Mouse (Mus musculus): Measurements from ENCODE around the gene Ift22. TPM values are rescaled to one million over a fixed set of nuclear protein-coding genes. Genes with fewer than 3 reads are reported as not detected.

The Ift22 gene
- 10 to 100 TPM; 85.7 to 88.0 TPM for total RNA-seq (2021)
- long read RNA-seq, transcript Ift22-205 (5 exons, 3,071 nt), result major isoform, 26 of 72 reads
- long read RNA-seq, transcript Ift22-204 (4 exons, 670 nt), result minor isoform, 5 of 72 reads
- long read RNA-seq, partial matches to known transcripts, result 3 of 72 reads
- long read RNA-seq, other reads (novel, unspliced or antisense), result 38 of 72 reads

- peak; percentile 90 to 97 for DNase-seq (ENCODE audit: low spot score in 2 of 2)
Observed at GRCm38 (mm10) chr5:136907991-136908857, at the start of gene Ift22. TSS of gene Ift22 (plus strand) at chr5:136908150.

DNA sequence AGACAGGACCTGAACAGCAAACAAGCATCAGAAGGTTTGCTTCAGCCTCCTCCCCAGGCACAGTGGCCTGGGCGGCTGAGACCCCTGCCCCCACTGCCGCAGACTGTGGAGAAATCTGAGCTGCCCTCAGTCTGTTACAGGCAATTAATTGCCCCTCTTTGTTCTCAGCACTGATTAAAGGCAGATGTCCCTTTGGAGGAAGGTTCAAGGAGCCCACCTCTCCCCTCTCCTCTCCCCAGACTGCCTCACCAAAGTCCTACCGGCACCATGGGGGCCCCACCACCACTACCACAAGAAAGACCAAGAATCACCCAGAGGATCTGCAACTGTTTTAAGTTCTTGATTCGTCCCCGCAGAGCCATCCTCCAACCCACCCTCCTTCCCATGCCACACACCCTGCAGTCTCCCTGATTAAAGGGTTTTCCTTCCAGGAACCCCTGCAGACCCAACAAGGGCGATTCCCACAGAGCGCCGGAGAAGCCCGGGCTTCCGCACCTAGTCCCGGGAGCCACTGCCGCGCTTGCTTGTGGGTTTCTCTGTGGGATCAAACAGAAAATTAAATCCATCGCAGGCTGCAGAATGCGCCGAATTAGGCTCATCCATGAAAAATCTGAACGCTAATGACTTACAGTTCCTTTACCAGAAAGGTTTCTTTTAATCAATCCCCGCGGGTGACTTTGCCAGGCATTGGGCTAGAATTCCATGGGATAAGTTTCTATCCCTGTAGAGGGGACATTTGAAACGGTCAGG is 46.6 kb upstream of the Ift22 start:
- no peak for DNase-seq (ENCODE audit: low spot score in 2 of 2)

DNA sequence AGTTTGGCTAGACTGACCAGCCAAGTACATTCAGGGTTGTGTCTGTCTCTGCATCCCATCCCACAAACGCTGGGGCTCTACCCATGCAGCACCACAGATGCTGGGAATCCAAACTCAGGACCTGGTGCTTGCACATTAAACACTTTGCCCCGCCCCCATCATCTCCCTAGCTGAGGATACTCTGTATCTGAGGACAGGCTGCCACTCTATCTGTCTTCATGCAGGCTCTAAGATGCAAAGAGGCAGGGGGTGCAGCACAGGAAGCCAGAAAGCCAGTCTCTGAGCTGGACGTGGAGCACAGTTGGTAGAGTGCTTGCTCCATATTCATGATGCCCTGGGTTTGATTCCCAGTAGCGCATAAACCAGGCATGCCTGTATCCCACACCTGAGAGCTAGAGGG is 45.1 kb upstream of the Ift22 start:
- DNase-seq (ENCODE audit: low spot score in 2 of 2), result no peak

DNA sequence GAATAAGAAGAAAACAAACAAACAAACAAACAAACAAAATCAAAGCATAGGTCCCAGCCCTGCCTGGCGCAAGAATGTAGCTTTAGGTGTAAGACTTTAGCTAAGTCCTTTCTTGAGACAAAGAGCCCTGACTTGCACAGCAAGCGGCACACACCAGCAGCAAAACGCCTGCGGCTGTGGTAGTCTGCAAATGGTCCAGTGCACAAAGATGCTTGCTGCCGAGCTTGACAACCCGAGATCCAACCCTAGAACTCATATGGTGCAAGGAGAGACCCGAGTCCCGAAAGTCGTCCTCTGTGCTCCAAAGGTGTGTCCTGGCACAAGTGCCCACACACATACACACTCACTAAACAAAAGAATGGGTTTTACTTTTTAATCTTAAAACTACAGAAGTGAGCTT is 44.7 kb upstream of the Ift22 start:
- DNase-seq (ENCODE audit: low spot score in 2 of 2), result no peak

- no peak for DNase-seq (ENCODE audit: low spot score in 2 of 2)
Observed at GRCm38 (mm10) chr5:136863961-136864674, 43.8 kb upstream of the Ift22 start.

DNA sequence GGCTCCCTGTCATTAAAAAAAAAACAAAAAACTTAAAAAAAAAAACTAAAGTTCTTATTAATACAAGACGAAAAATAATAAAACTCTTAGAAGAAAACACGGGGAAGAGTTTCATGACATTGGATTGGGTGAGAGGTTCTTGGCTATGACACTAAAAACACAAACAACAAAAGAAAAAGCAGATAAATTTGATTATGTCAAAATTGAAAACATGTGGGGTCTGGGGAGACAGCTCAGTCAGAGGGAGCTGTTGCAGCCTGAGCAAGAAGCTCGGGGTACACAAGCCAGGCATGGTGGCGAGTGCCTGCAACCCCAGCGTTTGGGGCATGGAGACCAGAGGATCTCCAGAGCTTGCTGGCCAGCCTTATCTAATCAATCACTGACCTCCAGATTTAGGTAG is 40.2 kb upstream of the Ift22 start:
- DNase-seq (ENCODE audit: low spot score in 2 of 2), result no peak

DNA sequence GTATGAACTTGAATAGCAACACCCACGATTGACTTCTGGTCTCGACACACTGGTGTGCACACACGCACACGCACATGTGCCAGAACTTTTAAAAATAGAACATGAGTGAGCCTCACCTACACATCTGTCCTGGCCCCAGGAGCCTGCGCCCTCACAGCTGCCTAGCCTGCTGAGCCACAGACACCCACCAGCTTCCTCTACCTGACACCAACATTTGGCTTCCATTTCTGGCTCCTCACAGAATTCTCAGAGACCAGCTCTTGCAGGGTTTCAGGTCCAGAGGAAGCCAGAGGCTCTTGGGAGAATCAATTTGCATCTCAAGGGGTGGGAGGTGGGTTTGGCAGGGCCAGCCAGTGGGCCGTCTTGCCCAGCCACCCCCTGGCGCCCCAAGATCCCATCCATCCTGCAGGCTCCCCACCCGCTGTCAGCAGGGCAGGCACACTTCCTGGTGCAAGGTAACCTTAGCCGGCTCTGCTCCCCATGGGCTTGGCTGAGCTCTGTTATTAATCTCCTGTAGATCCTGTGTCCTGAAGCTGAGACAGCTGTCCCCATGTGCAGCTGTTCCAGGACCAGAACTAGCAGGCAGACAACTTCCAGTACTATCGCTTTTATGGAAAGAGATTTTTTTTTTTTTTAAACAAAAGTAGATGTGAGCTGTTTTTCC is 38.4 kb upstream of the Ift22 start:
- no peak for DNase-seq (ENCODE audit: low spot score in 2 of 2)

DNA sequence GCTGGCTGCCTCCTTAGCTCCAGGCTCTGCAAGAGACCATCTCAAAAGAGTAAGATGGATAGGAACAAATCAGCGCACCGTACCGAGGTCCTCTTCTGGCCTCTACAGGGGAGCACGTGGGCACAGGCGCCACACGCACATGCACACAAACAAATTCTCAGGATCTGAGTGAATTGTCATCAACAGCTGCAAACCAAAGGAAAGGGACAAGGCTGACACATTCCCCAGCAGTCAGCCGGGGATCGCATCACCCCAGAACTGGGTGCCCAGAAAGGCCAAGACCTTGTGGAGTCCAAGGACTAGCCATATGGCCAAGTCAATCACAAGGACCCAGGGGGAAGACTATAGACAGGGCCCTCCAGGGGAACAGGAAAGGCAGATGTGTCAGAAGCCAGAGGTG is 35.5 kb upstream of the Ift22 start:
- DNase-seq (ENCODE audit: low spot score in 2 of 2), result no peak

DNA sequence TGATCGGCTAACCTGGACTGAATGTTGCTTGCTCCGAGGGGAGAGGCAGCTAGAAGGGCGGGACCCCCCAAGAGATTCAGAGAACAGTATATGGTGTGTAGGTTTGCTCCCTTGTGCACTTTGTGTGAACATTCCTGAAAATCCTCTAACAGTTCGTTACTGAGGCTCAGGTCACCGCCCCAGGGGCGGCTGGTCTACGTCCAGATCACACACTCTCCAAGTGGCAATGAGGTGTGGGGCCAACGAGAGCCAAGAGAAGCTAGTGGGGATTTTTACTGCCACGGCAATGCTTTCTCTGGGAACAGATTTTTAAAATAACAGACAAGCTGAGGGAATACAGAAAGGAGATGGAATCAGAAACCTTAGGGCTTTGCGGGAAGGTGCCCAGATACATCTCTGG is 33.7 kb upstream of the Ift22 start:
- DNase-seq (ENCODE audit: low spot score in 2 of 2), result no peak

DNA sequence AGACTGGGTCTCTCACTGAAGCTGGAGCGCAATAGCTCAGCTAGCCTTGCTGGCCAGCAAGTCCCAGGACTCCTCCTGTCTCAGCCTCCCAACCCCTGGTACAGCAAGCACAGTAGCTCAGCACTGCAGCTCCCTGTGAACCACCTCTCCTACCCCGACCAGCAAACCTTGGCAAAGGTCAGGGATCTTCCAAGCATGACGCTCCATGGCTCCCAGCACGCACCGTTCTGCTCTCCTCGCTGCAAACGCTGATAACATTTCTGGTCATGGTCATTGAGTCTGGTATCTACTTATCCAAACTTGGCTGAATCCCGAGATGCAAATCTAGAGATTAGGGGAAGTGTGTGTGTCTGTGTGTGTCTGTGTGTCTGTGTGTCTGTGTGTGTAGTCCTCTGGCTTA is 27.8 kb upstream of the Ift22 start:
- no peak for DNase-seq (ENCODE audit: low spot score in 2 of 2)

- DNase-seq (ENCODE audit: low spot score in 2 of 2), result peak; percentile 51 to 83
Observed at GRCm38 (mm10) chr5:136881380-136882009, 26.5 kb upstream of the Ift22 start.

GRCm38 (mm10) chr5:136882055-136882787 is 25.7 kb upstream of the Ift22 start:
- DNase-seq (ENCODE audit: low spot score in 2 of 2), result no peak

GRCm38 (mm10) chr5:136882788-136883439 is 25.0 kb upstream of the Ift22 start, which contains the start of gene Col26a1:
TSS of gene Col26a1 (minus strand) at chr5:136883209.
- DNase-seq (ENCODE audit: low spot score in 2 of 2), result no peak

DNA sequence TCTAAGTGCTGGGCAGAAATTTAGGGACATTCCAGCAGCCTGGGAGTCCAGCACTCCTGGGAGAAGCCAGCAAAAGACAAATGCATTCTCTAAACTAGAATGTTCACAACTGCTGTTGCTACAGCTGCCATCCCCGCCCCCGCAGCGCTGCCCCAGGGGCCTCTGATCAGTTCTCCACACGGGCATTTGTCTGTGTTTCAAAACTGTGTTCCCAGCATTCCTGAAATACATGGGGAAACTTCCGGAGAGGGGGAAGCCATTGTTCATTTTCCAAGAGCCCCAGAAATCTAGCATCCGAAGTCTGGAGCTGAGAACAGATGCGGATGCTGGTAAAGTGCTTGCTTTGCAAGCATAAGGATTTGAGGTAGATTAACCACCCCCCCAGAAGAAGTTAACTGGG is 21.0 kb upstream of the Ift22 start:
- DNase-seq (ENCODE audit: low spot score in 2 of 2), result no peak

GRCm38 (mm10) chr5:136888539-136889355 is 19.2 kb upstream of the Ift22 start:
- no peak for DNase-seq (ENCODE audit: low spot score in 2 of 2)

DNA sequence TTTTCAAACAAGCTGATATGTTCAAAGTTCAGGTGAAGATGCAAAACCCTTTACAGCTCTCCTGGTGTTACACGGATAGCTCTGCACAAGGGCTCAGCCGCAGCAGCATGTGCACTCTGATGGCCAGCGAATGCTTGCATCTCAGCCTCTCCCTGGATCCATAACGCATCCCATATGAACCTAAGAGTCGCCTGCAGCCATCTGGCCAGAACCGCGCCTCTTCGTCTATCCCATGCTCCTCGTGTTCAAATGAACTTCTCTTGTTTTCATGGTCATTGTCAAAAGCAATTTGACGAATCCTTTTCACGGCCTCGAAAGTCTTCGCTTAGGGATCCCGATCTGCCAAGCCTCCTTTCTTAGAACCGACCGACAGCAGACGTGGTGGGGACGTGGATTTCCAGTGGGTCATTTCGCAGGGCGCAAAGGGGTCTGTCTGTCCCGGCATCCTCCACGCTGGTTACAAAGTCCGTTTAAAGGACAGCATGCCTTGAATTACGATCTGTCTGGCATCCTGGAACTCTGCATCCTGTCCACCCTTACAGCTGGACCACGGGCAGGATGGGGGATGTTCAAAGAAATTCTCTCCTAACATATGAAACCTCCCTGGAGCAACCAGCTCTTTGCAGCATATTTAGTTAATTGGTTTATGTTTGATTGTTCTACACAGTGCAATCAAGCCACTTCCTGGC is 13.0 kb upstream of the Ift22 start:
- no peak for DNase-seq (ENCODE audit: low spot score in 2 of 2)

DNA sequence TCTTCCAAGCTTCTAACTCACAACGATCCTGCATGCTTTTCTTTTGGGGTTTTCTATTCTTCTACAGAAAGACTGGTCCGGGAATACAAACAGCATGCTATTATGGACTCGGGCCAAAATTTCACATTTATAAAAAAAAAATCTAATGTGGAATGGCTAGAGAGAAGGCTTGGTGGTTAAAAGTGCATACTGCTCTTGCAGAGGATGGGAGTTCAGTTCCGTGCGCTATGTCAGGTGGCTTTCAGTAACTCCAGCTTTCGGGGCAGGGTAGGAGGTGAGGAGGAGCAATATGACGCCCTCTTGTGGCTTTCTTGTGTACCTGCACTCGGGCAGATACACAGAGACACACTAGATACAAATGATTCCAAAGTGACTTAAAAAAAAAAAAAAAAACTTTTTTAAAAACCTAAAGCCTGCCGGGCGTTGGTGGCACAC is 12.4 kb upstream of the Ift22 start:
- no peak for DNase-seq (ENCODE audit: low spot score in 2 of 2)

GRCm38 (mm10) chr5:136904621-136905020 is 3.3 kb upstream of the Ift22 start:
- DNase-seq (ENCODE audit: low spot score in 2 of 2), result no peak
